Mouse (Mus musculus) MEL-GATA-1-ER (cell line): ENCODE data around the gene Gspt1.

Experiments
- DNase-seq: peaks from one replicate; pipeline ENCODE4 v3.0.0-alpha.2; 2012; ENCODE audit warnings: low read depth; ENCODE audit errors: extremely low read depth

The Gspt1 gene

DNA sequence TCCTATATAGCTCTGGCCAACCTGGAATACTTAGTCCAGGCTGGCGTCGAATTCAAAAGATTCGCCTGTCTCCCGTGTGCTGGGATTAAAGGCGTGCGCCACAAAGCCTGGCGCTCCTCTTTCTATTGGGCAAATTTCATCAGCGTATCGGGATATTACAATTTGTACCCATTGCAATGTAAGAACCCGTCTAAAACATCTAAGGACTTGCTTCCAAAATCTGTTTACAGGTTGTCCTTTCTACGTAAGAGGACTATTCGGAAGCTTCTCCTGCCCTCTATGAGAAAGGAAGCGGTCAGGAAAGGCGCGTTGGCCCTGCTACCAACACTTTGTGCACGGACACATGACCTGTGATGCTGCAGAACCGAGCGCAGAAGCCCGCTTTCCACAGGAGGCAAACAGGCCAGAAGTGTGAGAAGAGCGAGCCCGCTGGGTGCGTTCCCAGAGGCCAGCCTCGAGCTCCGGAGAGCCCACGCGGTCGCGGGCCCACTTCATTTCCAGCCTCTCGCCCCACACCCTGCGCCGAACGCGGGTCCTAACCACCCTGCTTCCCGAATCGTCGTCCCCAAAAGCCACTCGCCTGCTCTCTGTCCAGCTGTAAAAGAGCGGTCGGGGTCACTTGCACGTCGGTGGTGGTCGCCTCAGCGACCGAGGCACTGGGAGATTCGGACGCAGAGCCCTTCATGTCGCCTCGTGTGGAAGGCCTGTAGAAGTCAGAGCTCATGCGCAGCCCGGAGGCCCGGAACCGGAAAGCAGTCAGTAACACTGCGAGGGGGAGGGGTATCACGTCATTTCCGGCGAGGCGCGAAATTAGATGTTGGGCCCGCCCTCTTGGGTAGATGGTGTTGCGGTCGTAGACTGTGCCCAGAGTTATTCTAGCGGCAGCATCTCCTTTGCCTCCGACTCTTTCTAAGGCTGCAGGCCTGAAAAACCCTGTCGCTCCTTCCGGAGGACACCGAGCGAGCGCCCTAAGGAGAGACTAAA is 51.3 kb downstream of the Gspt1 start, which contains the start of gene Rsl1d1:
Rsl1d1 (minus strand) TSS at position 761 of the 984 bp plus-strand sequence.
- peak; percentile 91 for DNase-seq

DNA sequence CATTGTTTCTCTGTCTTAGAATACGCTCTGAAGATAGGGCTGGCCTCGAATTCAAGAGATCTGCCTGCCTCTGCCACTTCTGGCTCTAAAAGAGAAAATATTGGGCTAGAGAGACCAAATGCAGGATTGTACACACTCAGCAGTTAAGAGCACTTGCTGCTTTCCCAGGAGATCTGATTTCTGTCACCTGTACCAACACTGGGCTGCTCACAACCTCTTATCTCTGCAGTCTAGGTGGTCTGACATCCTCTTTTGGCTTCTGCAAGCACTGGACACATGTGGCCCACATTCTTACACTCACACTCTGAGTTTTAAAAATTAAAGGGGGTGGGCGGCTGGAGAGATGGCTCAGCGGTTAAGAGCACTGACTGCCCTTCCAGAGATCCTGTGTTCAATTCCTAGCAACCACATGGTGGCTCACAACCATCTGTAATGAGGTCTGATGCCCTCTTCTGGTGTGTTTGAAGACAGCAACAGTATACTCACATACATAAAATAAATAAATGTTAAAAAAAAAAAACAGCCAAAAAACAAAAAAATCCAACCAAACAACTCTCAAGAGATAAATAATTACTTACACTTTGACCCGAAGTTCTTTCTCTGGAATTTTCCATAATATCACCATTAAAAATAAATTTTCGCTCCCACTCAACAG is 52.3 kb downstream of the Gspt1 start:
- DNase-seq: peak; percentile 17

DNA sequence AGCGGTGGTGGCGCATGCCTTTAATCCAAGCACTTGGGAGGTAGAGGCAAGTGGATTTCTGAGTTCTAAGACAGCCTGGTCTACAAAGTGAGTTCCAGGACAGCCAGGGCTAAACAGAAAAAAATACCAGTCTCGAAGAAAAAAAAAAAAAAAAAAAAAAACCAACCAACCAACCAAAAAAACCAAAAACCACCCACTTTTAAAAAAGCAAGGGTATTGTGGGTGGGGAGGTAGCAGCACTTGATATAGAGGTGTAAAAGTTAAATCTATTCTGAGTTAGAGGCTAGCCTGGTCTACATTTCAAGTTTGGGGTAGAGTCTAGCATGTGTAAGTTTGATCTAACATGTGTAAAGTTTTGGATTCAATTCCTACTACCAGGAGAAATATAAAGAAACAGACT is 53.9 kb downstream of the Gspt1 start:
- DNase-seq: no peak

DNA sequence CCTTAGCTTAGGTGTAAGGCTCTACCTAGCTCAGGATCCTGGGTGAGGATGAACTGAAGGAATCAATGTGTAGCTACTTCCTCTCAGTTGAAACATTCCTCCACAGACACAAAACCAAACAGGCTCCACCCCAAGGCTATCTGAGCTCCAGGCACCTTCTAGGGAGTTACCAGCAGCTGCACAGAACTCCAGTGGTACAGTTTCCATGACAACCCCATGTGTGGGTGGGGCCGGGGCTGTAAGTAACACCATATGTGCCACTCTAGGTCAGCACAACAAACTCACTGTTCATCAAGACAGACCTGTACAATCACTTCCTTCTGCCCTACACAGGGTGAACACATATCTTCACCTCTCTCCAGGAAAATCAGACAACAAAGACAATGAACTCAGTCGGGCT is 55.7 kb downstream of the Gspt1 start:
- DNase-seq: peak; percentile 43

DNA sequence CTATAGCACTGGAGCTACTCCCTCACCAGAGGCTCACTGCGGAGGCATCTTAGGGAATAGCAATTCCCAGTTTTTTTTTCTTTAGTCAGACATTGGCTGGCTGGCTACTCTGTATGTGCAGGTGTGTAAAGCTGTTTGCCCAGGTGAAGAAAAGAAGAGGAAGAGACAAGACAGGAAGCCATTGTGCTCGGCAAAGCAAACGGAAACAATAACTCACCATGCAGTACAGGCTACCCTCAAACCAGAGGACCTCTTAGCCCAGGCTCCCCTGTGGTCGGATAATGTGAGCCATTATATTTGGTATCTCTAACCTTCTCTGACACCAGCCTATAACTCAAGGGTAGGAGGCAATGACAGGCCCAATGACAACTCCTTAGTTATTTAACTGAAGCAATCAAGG is 57.1 kb downstream of the Gspt1 start:
- no peak for DNase-seq

DNA sequence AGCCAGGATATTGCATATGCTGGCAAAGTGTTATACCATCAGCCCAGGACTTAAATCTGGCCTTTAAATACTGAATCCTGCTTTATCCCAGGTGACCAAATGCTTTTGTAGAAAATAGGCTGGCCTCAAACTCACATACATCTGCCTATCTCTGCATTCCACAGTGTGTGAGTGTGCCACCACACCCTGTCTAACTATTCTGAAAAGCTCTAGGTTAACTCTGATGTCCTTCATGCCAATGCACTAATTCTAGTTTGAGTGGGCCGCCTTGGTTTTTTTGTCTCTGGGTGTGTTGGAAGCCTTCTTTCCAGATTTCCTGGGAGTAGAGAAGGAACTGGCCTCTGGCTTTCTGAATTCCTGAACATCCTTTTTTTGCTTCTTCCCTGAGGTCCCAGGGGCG is 60.9 kb downstream of the Gspt1 start:
- no peak for DNase-seq

DNA sequence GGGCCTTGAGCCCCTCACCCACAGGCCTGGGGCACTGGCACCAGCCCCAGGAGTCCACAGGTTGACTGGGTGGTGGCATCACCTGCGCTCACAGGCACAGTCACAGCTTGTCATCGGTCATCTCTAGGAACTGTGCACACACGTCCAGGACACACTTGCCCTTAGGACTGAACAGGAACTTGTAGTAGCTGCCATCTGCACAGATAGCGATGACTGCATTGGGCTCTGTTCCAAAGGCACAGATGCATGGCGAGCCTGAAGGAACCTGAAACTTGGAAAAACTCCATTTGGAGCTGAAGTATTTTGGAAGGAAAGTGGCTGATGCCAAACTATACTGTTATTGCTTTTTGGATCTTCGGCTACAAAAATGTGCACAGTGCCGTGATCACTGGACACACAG is 64.0 kb downstream of the Gspt1 start:
- DNase-seq: no peak

DNA sequence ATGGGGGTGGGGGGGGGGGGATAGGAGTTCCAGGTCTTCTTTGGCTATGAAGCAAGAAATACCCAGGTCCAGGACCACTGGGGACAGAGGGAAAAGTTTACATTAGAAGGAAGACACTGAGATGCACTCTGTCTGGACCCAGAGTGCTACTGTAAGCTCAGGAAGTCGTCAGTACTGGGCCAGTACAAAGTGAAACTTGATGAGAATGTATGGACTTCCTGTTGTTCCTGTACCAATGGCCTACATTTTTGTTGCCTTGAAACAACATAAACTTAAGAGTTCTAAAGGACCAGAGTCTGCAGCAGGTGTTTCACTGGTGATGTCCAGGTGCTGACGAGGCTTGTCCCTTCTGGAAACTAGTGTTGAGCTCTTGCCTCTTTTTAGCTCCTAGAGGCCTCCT is 76.7 kb downstream of the Gspt1 start:
- no peak for DNase-seq

DNA sequence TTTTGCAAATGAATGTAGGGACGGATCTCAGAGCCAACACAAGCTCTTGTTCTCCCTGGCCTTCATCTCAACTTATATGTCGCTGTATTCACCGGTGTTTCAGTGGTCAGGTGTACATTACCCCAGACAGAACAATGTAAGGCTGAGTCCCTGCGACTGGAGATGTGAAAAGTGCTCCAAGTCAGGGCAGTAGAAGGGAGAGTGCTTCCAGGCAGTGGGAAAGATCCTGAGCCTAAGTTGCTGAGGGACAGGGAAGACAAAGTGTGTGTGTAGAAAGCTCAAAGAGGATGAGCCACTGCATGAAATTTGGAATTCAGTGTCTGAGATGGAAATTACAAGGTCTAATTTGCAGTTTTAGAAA is 77.3 kb downstream of the Gspt1 start:
- DNase-seq: no peak

DNA sequence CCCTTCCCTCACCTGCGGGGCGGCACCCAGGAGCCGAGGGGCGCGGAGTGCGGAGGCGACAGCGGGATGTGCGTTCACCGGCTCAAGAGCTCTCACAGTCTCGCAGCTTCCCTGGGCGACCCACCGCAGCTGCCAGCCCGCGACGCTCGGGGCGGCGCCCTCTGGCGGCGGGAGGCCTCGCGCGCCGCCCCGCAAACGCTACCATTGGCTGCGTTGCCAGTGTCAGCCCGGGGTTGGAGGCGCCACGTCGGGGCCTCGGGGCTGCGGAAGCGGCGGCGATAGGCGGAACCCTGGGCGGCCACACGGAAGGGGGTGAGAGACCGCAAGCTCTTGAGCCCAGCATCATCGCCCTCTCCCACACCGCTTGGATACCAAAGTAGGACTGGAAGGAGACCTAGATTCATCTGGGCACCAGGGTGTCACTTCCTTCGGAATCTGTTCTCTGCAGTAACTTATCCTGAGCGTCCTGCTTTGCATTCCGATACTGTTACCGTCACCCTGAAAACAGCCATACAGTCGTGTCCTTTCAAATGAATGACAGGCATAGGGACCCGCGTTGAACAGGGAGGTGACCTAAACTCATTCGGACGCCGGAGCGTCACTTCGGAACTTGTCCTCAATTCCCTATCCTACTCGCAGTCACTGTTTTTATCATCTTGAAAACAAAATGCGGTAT is 77.8 kb downstream of the Gspt1 start, which contains the start of gene Zc3h7a:
Zc3h7a (minus strand) TSS at position 186 of the 676 bp plus-strand sequence.
- peak; percentile 74 for DNase-seq

DNA sequence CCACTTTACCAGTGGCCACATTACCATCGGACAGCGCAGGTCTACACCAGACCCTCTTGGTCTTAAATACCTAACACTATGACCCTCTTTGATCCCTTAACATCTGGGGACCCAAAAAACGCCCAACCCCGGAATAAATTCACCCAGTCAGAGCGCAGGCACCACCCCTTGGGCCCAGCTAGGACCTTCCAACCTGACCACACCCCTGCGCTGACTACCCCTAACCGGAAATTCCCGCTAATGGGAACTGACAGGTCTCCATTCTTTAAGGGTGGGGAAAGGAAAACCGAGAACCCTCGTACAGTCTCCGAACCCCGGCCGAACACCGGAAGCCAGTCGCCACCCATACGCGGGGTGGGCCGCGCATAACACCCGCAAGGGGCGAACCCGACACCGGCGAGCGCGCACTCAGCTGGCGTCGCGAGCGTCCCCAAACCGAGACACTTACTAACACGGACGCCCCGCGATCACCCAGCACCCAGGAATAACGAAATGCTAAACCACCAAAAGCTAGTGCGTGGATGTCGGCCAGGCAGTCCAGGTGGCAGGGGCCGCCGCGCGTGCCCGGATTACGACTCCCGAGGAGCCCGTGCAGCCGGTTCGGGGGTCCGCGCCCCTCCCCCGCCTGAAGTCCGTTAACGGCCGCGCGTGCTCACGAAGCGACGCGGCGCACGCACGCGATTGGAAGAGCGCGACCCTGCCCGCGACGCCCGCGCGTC is 78.5 kb downstream of the Gspt1 start:
- peak; percentile 69 for DNase-seq

DNA sequence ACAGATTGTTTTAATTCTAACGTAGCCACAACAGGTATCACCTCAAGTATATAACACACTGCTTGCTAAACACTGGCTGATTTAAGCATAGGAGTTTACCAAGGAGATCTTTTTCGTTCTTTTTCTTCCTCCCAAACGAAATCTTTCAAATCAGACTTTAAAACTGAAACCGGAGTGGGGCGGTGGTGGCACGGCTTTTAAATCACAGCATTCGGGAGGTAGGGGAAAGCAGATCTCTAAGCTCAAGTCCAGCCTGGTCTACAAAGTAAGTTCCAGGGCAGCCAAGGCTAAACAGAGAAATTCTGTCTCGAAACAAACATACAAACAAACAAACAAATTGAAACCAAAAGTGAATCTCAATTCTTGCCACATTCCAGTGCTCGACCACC is 79.0 kb downstream of the Gspt1 start:
- DNase-seq: no peak

DNA sequence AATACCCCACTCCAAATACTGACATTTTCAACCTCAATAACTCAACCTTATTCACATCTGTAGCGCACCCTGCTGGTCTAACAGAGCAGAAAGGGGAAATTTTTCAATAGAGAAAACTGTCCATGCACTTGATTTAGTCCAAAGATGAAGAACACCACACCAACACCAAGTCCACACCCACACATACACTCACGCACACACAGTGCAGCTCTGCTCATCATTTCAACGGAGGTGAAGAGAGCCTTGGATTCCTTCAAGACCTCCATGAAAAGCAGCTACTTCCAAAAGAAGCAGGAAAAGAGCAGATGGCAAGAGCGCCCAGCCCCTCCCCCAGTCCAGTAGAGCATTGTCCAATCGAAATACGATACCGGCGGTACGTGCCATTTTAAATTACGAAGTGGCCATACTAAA is 79.4 kb downstream of the Gspt1 start:
- DNase-seq: peak; percentile 67

DNA sequence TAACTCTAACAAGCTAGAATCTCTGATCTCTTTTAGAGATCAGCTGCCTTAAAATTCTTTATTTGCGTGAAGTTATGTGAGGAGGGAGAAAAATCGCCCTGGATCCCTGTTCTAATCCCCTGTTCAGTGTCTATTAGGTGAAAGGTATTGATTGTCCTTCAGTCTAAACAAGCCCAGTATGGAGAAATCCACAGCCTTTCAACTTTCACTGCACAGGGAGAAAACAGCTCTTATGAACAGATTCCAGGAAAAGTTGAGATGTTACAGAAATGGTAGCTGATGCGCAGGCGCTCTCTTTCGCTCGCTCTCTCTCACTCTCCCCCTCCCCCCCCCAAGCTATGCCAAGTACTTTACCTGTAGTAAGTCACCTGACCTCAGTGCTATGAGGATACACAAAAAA is 82.4 kb downstream of the Gspt1 start:
- no peak for DNase-seq
